Mouse (Mus musculus) cerebellum, postnatal 10 days (tissue): ENCODE measurements at regions not wholly inside any gene's neighbourhood (a gene's known extent, or its start where the extent isn't known, plus 50 kb on each side); places are given as distances from the start of the nearest gene placed in this dataset.
A peak's percentile ranks its signal among the peaks of the same experiment; 100 is the strongest.

ENCODE experiments used
- DNase-seq, 2 experiments: peaks; one replicate each; pipeline ENCODE4 v3.0.0; 2021; ENCODE audit warnings: mixed read lengths in 2 of 2

- DNase-seq, result no peak
Measured at GRCm38 (mm10) chr5:119524171-119524570, 146.3 kb upstream of the Tbx3 start.

- DNase-seq, result no peak
Measured at GRCm38 (mm10) chr5:119525960-119526359, 144.5 kb upstream of the Tbx3 start.

- DNase-seq, result no peak
Measured at GRCm38 (mm10) chr5:119530009-119530408, 140.5 kb upstream of the Tbx3 start.

- no peak for DNase-seq
Measured at GRCm38 (mm10) chr5:119534946-119535345, 135.5 kb upstream of the Tbx3 start.

- DNase-seq, result no peak
Measured at GRCm38 (mm10) chr5:119542836-119543235, 127.6 kb upstream of the Tbx3 start.

- DNase-seq, result no peak
Measured at GRCm38 (mm10) chr5:119543716-119544115, 126.8 kb upstream of the Tbx3 start.

- DNase-seq, result no peak
Measured at GRCm38 (mm10) chr5:119544681-119545080, 125.8 kb upstream of the Tbx3 start.

GRCm38 (mm10) chr5:119547070-119547469 is 123.4 kb upstream of the Tbx3 start:
- DNase-seq, result no peak

GRCm38 (mm10) chr5:119550916-119551315 is 119.6 kb upstream of the Tbx3 start:
- no peak for DNase-seq

GRCm38 (mm10) chr5:119553469-119553868 is 117.0 kb upstream of the Tbx3 start:
- peak in 1 of 2 experiments; percentile 53 for DNase-seq

GRCm38 (mm10) chr5:119557071-119557470 is 113.4 kb upstream of the Tbx3 start:
- no peak for DNase-seq

- peak; percentile 35 to 56 for DNase-seq
Measured at GRCm38 (mm10) chr5:119559696-119560095, 110.8 kb upstream of the Tbx3 start.

GRCm38 (mm10) chr5:119560392-119560791 is 110.1 kb upstream of the Tbx3 start:
- no peak for DNase-seq

GRCm38 (mm10) chr5:119561531-119561930 is 108.9 kb upstream of the Tbx3 start:
- DNase-seq, result no peak

GRCm38 (mm10) chr5:119563510-119564351 is 106.7 kb upstream of the Tbx3 start:
- peak; percentile 57 to 71 for DNase-seq

GRCm38 (mm10) chr5:119567639-119568038 is 102.8 kb upstream of the Tbx3 start:
- no peak for DNase-seq

- no peak for DNase-seq
Measured at GRCm38 (mm10) chr5:119570054-119570453, 100.4 kb upstream of the Tbx3 start.

- DNase-seq, result no peak
Measured at GRCm38 (mm10) chr5:119571644-119572043, 98.8 kb upstream of the Tbx3 start.

GRCm38 (mm10) chr5:119575124-119575523 is 95.3 kb upstream of the Tbx3 start:
- DNase-seq, result no peak

- no peak for DNase-seq
Measured at GRCm38 (mm10) chr5:119579288-119579687, 91.2 kb upstream of the Tbx3 start.

GRCm38 (mm10) chr5:119579806-119580205 is 90.7 kb upstream of the Tbx3 start:
- no peak for DNase-seq

GRCm38 (mm10) chr5:119580395-119580794 is 90.1 kb upstream of the Tbx3 start:
- no peak for DNase-seq

GRCm38 (mm10) chr5:119580798-119581197 is 89.7 kb upstream of the Tbx3 start:
- no peak for DNase-seq

GRCm38 (mm10) chr5:119584389-119584788 is 86.1 kb upstream of the Tbx3 start:
- no peak for DNase-seq

- no peak for DNase-seq
Measured at GRCm38 (mm10) chr5:119584914-119585313, 85.6 kb upstream of the Tbx3 start.
